In the genomic region with DNA sequence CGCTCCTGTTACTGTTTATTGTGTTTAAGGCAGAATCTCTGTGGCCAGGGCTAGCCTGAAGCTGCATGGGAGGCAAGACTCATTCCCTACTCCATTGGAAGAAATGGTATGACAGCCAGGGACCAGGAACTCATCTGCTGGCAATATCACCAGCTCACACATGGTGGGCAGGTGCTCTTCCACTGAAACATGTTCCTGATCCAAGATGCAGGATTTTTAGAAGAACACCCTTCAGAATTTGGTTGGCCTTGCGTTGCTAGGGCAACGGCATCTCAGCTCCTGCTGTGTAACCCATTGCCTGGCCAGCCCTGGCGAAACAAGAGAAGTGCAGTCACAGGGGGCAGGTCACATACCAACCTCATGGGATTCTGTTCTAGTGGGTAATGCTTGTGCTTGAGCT, we compare ENCODE assay signal across 10 mouse cellular contexts.
DNase-seq lines count a peak whose midpoint lies in the region; ATAC-seq lines count a peak whose summit lies in the region.
"Had no signal": no experiment of that assay in that cellular context is flagged by ENCODE, and none has a peak within 500 bp of the region (broad histone marks: within the 10 kb centered on the region; RNA-seq: fewer than 3 reads in every experiment).

No protein-coding gene starts in this region.

- peak; percentile 58 for ATAC-seq in frontal cortex, adult (ENCODE audit: low TSS enrichment)
- ATAC-seq: midbrain, embryonic 16.5 days had no signal

- no peak for DNase-seq in frontal cortex, postnatal 10 days (ENCODE audit: low spot score in 2 of 2)
- DNase-seq in 3T3-L1 (ENCODE audit: low read depth, low spot score) (peak; percentile 78), ZHBTc4 (ENCODE audit: low read depth, low spot score) (peak; percentile 63)
- peak; percentile 56 to 60 for DNase-seq in cerebellum, postnatal 36 days
- no peak for DNase-seq in right cerebral cortex, postnatal 25 days
- DNase-seq in thymus, postnatal 25 days = no peak
- DNase-seq: layer of hippocampus, adult 9-11 months; thymus, postnatal 36 days had no signal

Comparison
In these comparisons a context has a peak if more than half of its experiments do, and no peak if none do; other contexts are left out.
1. DNase-seq: peak in 3T3-L1 (single experiment), ZHBTc4 (single experiment) and cerebellum, postnatal 36 days (2 of 2); none in frontal cortex, postnatal 10 days (0 of 2), right cerebral cortex, postnatal 25 days (single experiment) and thymus, postnatal 25 days (single experiment).